Mouse (Mus musculus): ENCODE results near the gene Fhod1. TPM values are rescaled to one million over a fixed set of nuclear protein-coding genes. Genes with fewer than 3 reads are reported as not detected.

Fhod1 gene
- total and polyA plus RNA-seq, 3 experiments = 0.81 to 8.1 (median 3.1) TPM

DNA sequence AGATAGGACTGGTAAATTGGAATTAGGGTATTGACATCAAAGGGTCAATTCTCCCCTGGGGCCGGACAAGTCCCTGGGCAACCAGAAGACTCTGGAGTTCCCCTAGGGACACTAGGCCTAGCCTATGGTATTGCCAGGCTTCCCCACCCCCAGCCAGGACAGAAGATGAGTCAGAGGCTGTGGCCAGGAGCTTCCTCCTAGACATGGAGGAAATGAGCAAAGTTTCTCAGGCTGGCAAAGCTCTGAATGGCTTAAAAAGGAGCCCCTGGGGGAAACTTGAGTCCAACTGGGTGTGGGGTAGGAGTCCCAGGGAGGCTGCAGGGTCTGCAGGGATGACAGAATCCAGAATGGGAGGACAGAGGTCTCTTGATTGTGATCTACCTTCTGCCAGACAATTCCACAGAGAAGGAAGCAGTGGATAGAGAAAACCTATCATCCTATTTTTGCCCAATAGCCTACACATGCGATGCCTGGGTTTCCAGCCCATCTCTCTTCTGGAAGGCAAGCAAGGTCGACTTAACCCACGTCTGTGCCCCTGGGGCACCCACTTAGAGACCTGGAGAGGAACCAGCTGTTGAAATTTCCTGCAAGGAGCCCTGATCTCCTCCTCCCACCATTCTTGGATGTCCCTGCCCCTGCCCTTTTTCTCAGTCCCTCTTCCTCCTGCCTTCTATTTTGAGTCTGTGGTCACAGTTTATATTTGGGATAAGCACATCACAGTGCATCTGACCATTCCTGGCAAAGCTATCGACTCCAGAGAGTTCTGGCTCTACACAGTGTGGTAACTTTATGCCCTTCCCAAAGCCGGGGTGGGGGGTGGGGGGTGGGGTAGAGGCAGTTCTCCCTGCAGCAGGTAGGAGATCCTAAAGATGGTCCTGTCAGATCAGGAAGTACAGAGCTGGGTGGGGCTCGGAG, 2.4 kb downstream of the Fhod1 start:
- no peaks in the 10 kb centered on the region for H3K36me3 ChIP-seq (replicated peaks in 1 of 2; ENCODE audit: control insufficient read depth in 1 of 2, insufficient read depth in 1 of 2, low read length in 1 of 2)
- no peak overlapping the region for H3K4me3 ChIP-seq (replicated peaks in 1 of 3; ENCODE audit: low read depth in 2 of 3, low read length in 2 of 3, poor library complexity in 1 of 3)
- H3K27ac ChIP-seq (ENCODE audit: insufficient read depth, low read depth) = no peak overlapping the region
- H3K9me3 ChIP-seq (replicated peaks; ENCODE audit: low read length) = no peaks in the 10 kb centered on the region
- H3K79me2 ChIP-seq (replicated peaks; ENCODE audit: control insufficient read depth, extremely low read depth, insufficient read depth, poor library complexity, severe bottlenecking) = no peaks in the 10 kb centered on the region; the same call in 1 of the 2 replicates
- TF ChIP-seq JUND (conservative IDR thresholded peaks at IDR 0.05; ENCODE audit: low read depth, low read length) (peak; percentile 53; the same call in 1 of the 2 replicates), JUN (IDR thresholded peaks at IDR 0.05; ENCODE audit: insufficient read depth, low read depth, low read length) (peak; percentile 68), CHD2 (IDR thresholded peaks at IDR 0.05; ENCODE audit: low read length) (peak; percentile 81), POLR2A (IDR thresholded peaks at IDR 0.05; ENCODE audit: low read depth, low read length) (no peak), ETS1 (conservative IDR thresholded peaks at IDR 0.05; ENCODE audit: low read depth, low read length) (peak; percentile 71), RAD21 (IDR thresholded peaks at IDR 0.05; ENCODE audit: low read depth, low read length) (no peak), USF1 (IDR thresholded peaks at IDR 0.05; ENCODE audit: low read depth, low read length) (no peak), CHD1 (IDR thresholded peaks at IDR 0.05; ENCODE audit: low read depth, low read length) (no peak), USF2 (conservative IDR thresholded peaks at IDR 0.05; ENCODE audit: low read depth, low read length) (no peak), SIN3A (IDR thresholded peaks at IDR 0.05; ENCODE audit: low read length) (no peak), EP300 (IDR thresholded peaks at IDR 0.05; ENCODE audit: low read length) (peak; percentile 83), MEF2A (IDR thresholded peaks at IDR 0.05; ENCODE audit: borderline replicate concordance, low read depth, low read length) (0 out of 2 replicates have a peak, but pooled peaks have one; percentile 26), PAX5 (IDR thresholded peaks at IDR 0.05; ENCODE audit: low read length) (no peak), HCFC1 (IDR thresholded peaks at IDR 0.05; ENCODE audit: low read depth, low read length) (no peak), KAT2A (IDR thresholded peaks at IDR 0.05; ENCODE audit: insufficient replicate concordance, low read length) (0 out of 2 replicates have a peak, but pooled peaks have one; percentile 22), IRF4 (IDR thresholded peaks at IDR 0.05; ENCODE audit: low read depth, low read length) (peak; percentile 65; the same call in 1 of the 2 replicates), ELF1 (IDR thresholded peaks at IDR 0.05; ENCODE audit: low read depth, low read length) (0 out of 2 replicates have a peak, but pooled peaks have one; percentile 23)
- peak; percentile 68 for DNase-seq (ENCODE audit: extremely low read depth)
- H3K4me2 ChIP-seq (ENCODE audit: insufficient read depth, low read depth, poor library complexity, severe bottlenecking) = peak overlapping the region; percentile 37; the same call in 1 of the 2 replicates
- no peak overlapping the region for H3K9ac ChIP-seq (ENCODE audit: insufficient read depth, low read depth)
- H3K27me3 ChIP-seq (replicated peaks) = peaks cover 16% of the 10 kb centered on the region
- peaks cover 15 to 39% of the 10 kb centered on the region in 2 experiments for H3K4me1 ChIP-seq (ENCODE audit: control insufficient read depth in 1 of 2, insufficient read depth in 2 of 2)
- dilution Hi-C loops (cut with MboI; ENCODE audit: extremely low pct_ligation_motif_present, extremely low pct_unique_long_range_greater_than_20kb, low sequenced_read_pairs) = no loop called here
- in situ Hi-C loops (cut with MboI; ENCODE audit: low pct_ligation_motif_present, low pct_unique_long_range_greater_than_20kb, low sequenced_read_pairs) = no loop called here

Data from CH12.LX (cell line).